Mouse (Mus musculus): ENCODE measurements around the gene Izumo1r.

Gene Izumo1r

DNA sequence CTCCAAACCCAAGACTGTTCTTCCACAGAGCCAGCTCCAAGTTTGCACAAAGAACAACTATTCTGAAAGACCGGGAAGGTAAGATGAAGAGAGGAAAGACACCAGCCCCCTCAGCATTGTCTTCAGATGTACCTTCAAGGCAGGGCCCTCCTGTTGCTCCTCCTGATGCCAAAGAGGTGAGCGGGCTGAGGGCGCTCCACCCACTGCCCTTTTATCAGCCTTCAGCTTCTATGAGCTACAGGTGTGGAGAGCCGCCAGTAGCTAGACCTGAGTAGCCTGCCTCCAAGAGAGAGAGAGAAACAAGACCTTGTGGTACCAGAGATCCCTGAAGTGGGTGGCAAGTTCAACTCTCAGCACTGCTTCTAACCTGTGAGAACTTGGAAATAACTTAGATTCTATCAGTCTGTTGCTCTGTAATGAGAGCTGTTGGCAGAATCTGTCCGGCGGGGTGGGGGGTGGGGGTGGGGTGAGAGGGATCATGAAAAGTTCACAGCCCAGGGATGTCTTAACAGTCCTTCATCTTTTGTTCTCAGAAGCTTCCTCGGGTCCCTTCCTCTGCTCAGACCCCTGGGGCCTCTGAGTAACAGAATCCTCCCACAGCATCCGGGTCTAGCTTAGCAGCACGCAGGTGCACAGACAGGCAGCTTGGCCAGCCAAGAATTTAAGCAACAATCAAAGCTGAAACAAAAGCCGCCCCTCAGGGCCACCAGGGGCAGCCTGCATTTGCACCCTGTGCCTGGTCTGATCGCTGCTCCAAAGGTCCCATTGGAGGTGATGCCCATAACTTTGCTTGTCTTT, at the start of gene Izumo1r:
Gene Izumo1r, minus strand, starts transcription at position 369 of the 798 bp plus-strand sequence.
- no peak for DNase-seq (ENCODE audit: extremely low spot score, low read depth, low spot score)

DNA sequence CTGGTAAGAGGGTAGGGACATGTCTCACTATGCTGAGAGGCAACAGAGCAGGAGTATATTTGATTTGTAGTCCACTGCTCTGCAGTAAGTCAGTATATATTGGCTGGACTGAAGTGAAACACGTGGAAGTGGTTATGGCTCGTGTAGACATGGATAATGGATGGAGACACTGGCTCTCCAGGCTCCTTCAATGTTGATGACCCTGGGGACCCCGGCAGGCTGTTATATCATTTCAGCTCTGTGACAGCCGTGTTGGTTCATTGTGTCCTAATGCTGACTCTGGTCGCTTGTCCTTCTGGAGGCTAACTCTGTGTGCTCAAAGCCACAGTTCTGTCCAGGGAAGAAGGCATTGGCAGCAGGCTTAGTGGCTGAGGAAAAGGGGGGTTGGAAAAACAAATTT, 47.3 kb upstream of the Izumo1r start:
- no peak for DNase-seq (ENCODE audit: extremely low spot score, low read depth, low spot score)

DNA sequence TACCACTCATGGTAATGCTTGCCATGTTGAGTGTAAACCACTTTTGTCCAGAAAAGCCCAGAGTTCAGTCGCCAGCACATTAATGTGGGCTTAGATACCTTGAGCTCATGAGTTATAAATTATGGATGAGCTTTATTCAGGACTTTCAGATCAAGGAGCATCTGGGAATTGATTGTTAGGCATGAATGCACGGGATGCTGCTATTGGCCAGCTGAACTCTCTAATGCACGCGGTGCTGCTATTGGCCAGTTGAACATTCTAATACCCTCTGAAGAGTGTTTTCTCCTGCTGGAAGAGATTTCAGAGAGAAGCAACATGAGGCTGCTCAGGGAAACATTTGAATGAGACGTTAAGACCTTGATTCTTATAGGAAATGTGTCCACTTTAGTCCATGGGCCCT, 45.1 kb upstream of the Izumo1r start:
- no peak for DNase-seq (ENCODE audit: extremely low spot score, low read depth, low spot score)

DNA sequence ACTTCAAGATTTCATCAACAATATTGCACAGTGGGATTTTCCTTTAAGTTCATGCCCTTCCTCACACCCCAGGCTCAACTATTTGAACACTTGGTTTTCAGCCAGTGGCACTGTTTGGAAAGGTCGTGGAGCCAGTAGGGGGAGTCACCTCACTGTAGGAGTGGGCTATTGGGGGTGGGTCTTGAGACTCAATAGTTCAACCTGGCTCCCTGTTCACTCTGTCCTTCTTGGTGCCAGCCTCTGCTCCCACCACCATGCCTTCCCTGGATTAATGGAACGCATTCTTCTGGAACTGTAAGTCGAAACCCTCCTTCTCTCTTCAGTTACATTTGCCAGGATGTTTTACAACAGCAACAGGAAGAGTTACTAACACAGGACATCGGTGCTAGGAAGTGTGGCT, 42.9 kb upstream of the Izumo1r start:
- DNase-seq (ENCODE audit: extremely low spot score, low read depth, low spot score), result no peak

DNA sequence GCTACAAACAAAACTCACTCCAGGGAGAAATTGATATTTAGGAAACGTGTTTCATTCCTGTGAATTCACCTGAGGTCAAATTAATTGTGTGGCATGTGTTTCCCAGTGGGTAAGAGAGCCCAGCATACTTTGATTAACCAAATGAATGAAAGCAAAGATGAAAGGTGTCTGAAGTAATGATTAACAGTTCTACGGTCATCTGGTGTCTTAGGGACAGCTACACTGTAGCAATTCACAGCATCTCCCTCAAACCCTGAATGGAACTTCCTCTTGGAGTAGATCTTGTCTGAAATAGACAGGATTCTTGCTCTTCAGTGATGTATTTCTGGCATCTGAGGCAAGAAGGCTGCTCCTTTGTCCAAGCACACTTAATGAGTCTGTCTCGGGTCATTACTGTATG, 42.2 kb upstream of the Izumo1r start:
- DNase-seq (ENCODE audit: extremely low spot score, low read depth, low spot score), result no peak

DNA sequence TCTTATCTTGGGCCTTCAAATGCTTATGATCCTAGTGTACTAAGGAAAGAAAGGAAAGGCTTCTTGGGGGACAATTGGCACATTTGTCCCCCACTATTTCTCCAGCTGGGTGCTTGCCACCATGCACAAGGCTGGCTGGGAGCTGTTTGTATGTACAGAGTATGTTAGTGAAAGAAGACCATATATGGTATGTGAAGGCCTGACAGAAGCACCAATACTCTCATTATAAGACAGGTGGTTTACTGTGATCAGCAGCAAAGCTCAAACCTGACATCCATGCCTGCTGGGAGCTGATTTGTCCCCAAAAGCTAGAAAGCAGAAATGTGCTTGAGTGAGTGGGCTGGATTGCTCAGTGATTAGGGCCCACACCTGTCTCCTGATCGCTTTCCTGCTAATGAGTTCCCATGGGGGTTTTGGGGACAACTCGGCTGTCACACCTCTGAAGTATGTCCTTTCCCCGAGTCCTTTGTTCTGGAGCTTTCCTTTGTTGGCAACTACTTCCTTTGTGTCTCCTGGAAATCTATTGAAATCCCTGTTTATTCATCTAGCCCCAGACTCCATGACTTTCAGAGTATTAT, 38.5 kb upstream of the Izumo1r start:
- DNase-seq (ENCODE audit: extremely low spot score, low read depth, low spot score), result no peak

DNA sequence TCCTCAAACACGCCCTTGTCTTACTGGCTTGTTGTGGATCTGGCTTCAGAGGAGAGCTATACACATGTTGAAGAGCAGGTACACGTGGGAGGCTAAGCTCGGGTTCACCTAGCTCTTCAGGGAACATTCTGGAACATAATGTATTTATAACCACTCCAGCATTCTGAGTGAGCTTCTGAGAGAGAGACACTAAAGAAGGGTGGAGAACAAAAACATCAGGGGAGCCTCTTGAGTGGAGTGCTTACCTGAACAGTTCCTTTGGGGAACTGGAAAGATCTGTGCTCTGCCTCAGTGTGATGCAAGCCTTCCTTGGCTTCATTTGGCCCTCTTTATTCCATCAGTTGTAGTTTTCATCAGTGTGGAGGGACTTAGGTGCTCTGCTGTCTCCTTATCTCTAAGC, 35.9 kb upstream of the Izumo1r start:
- DNase-seq (ENCODE audit: extremely low spot score, low read depth, low spot score), result no peak

DNA sequence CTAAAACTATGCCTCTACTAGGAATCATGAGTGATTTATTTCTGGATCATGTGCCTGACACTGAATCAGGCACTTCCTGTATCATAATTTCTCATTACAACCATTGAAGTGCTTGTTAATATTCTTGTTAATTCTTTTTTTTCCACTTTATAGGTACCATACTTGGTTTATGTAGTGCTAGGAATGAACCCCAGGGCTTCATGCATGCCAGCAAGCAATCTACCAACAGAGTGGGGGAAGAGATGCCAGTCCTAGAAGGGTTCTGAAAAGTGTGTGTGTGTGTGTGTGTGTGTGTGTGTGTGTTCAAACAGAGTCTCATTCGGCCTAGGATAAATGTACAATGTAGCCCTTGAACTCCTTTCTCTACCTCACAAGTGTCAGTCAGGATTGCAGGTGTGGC, 33.6 kb upstream of the Izumo1r start:
- no peak for DNase-seq (ENCODE audit: extremely low spot score, low read depth, low spot score)

DNA sequence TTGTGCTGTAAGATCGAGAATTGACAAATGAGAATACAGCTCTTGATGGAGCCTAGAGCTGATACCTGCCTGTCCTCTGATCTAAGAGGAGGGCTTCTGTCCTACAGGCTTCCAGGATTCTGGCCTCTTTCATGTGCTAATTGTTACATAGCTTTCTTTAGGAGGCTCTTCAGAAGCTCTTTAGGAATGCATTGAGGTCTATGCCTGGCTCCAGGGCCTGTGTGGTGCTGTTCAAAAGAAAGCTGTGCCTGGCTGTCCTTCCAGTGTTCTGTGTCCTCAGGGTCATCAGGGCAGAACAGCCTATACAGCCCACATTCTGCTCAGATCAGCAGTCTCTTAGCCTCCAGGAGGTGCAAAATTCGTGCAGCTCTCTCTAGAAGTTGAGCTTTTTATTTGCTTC, 31.1 kb upstream of the Izumo1r start:
- no peak for DNase-seq (ENCODE audit: extremely low spot score, low read depth, low spot score)

DNA sequence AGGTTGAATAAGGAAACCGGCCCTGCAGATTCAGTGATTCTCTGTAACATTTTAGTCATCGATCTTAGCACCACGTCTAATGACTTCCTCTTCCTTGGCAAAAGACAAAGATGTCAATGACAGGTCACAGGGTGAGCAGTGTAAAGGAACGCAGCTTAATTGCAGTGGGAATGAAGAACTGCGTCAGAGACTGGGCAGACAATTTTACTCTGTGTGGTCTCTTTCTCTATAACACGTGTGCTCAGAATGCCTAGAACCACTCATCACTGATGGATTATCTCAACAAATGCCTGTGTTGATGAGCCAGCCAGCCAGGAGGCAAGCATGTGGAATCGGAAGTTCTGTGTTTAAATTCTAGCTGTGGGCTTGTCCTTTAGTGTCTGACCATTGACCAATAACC, 28.2 kb upstream of the Izumo1r start:
- DNase-seq (ENCODE audit: extremely low spot score, low read depth, low spot score), result no peak

DNA sequence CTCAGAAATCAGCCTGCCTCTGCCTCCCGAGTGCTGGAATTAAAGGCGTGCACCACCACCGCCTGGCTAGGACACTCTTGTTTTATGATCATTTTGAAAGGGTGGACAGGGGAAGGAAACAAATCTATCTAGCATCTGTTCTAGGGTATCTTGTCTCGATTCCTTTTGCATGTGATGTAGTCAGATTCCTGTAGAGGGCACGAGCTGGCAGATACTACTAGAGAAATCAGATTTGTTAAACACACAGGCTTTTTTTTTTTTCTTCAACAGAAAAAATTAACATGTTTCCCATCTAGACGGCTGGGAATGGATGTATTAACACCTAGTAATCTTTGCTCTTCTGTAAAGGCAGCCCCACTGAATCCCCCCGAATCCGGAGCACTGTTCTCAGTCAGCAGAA, 27.5 kb upstream of the Izumo1r start:
- no peak for DNase-seq (ENCODE audit: extremely low spot score, low read depth, low spot score)

DNA sequence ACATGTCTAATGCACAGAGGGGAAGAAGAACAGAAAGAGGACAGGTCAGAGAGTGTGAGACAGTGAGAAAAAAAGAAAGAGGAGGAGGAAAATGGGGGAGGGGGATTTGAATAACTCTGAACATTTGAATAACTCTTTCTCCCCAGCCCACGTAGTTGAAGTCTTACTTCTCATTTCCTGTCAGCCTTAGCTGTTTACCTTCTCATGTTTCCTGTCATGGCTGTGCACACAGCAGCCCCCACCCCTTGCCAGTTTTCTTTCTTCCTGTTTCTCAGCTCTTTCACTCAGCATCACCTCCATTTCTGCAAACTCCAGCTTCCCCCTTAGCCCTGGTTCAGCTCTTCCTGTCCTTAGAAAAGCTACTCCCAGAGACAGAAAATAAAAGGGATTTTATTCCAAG, 22.8 kb upstream of the Izumo1r start:
- no peak for DNase-seq (ENCODE audit: extremely low spot score, low read depth, low spot score)

DNA sequence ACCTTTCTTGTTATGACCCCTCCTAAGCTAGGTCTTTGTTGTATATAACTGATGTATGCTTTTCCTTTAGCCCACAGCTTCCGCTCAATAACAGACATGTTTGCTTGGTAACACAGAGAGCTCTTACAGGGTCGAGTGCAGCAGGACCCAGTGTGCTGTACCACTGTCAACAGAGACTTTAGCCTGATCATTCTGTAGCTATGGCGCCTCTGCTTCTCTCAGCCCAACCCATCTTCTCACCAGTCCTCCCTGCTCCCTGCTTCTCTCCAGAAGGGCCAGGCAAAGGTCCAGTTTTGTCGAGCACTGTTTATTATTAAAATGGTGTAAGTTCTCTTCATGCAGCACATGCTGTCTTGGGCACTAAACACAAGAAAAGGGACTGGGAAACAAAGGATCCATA, 19.9 kb upstream of the Izumo1r start:
- DNase-seq (ENCODE audit: extremely low spot score, low read depth, low spot score), result no peak

DNA sequence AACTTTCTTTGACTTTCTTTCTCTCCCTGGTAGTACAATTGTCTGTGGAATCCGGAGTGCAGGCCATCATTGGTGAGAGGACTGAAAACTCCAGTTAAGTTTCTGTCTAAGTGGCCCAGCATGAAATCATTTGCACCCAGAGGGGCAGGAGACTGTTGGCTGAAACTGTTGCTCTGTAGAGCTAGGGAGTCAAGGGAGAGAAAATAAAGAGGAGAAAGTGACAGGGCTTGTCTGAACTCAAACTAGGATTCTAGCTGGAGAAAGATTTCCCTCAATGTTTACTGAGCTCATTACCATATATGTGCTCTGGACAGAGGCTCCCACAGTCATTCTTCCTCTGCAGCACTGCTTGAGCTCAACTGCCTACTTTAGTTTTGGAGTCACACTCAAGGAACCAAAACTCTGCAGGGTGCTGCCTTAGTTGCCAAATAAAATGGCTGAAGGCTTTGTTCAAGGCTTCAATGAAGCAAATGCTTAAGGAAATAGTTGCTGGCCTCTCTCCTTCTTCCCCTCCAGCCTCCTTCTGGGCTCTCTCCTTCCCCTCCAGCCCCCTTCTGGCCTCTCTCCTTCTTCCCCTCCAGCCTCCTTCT, 18.3 kb upstream of the Izumo1r start:
- DNase-seq (ENCODE audit: extremely low spot score, low read depth, low spot score), result no peak

DNA sequence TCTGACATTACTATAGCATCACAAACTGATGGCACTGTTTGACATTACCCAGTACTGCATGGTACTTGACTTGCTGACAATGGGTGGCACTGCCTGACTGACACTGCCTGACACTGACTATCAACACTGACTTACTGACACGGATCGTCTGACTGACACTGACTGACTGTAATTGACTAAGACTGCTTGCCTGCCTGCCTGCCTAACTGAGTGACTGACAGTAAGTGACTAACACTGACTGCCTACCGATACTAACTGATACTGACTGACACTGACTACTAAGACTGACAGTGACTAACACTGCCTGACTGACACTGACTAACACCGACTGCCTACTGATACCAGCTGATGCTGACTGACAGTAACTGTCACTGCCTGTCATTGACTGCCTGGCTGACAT, 17.5 kb upstream of the Izumo1r start:
- no peak for DNase-seq (ENCODE audit: extremely low spot score, low read depth, low spot score)

DNA sequence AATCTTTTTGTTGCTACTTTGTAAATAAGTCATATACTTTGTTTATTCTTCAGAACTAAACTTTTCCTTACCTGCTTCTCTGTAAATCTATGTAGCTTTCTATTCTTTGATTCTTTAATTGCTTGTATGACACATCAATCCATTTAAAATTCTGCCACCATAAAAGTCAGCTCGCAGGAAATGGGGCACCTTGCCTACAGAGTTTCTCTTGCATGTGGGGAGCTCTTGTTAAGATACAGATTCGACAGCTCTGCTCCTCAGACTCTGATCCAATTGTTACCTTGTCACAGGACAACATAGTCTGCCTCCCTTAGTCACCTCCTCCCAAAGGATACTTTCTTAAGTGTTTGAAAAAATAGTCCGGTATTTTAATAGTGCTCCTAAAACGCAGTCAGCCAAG, 16.9 kb upstream of the Izumo1r start:
- no peak for DNase-seq (ENCODE audit: extremely low spot score, low read depth, low spot score)

DNA sequence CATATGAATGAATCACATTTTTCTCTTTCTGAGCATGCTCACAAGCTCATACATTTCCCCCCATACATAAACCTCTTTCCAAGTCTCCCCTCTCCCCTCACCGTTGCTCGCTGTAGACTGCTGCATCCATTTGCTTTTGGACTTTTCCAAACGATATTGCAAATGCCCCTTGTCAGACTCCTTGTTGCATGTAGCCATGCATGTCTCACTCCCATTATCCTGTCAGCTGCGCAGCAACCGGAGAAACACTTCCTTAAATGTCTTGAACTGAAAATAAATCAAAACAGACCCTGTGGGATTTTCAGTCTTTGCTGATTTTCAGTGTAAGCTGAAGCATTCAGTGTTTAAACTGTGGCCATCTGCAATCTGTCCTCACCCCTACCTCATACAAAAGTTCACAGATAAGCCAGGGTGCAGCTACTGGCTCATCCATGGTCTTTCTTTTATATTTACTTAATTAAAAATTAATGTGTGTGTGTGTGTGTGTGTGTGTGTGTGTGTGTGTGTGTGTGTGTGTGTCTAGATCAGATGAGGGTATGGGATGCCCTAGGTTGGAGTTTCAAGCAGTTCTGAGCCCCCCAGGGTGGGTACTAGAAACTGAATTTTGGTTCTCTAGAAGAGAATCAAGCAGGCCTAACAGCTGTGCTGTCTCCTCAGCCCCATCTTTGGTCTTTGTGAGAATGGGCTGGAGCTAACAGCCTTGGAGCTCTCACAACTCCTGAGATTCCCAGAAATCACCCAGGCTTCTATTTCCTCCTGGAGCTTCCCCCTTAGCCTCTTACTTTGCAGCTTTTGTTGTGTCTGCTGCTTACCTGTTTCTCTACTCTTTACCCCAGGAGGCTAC, 15.3 kb upstream of the Izumo1r start:
- DNase-seq (ENCODE audit: extremely low spot score, low read depth, low spot score), result no peak

DNA sequence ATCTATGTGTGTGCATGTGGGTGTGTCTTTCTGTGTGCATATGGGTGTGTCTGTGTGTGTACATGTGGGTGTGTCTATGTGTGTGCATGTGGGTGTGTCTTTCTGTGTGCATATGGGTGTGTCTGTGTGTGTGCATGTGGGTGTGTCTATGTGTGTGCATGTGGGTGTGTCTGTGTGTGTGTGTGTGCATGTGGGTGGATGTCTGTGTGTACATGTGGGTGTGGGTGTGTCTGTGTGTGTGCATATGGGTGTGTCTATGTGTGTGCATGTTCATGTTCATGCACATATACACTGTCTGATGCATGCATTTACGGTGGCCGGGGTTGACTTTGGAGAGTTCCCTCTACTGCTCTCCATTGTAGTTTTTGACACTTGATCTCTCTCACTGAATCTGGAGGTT, 13.9 kb upstream of the Izumo1r start:
- DNase-seq (ENCODE audit: extremely low spot score, low read depth, low spot score), result no peak

DNA sequence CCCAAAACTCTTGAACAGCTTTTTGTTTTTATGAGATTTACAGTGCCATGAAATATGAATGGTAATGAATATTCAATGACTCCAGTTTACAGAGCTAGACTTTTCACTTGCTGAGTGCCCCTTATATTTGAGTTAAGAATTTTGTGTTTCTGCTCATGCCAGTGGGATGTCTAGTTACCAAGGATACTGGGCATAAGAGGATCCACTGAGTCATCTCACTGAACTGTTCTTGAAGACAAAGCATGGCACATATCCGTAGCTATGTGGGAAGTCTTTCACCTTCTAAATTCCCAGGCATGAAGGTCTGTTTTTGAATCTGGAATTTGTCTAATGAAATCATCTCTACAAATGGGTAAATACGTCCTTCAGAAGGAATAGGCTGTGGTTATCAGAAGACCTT, 8.3 kb upstream of the Izumo1r start:
- DNase-seq (ENCODE audit: extremely low spot score, low read depth, low spot score), result no peak

DNA sequence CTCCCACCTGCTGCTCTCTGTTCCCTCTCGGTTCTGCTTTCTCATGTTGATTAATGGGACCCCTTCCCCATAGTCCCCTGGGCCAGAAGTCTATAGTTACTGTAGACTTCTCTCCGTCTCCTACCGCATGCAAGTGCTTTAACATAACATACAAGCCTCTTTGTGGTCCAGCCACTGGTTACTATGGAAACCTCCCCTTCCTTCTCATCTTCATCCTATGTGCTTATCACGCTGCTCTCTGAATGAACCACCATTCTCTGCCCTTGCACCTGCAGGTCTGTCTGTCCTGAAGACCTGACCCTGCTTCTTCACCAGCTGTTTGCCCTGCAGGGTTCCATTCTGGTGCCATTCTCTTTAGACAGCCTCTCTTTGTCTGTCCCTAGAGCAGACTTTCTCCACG, 6.2 kb upstream of the Izumo1r start:
- DNase-seq (ENCODE audit: extremely low spot score, low read depth, low spot score), result no peak

DNA sequence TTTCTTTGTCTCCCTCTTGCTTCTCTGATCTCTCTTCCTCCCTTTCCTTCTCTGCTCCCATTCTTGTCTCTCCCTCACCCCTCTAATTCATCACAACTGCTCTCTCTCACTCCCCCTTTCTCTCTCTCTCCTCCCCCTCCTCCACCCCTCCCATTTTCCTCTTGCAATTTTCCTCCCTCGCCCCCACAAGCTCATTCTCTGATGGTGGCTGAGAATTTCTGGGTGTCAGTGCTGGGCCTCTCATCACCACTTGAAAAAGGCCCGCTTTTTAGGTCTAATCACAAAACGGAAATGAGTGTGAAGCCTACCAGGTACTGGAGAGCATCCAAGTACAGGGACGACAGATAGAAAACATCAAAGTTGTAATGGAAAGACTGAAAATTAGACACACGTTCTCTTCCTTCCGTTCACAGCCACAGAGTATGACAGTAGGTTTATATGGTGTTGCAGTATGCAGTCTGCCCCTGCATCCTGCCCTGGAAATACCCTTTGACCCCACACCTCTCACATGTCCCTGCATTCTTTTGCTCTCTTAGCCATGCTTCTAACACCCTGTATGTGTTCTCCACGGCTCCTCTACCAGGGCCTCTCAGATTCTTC, 4.2 kb upstream of the Izumo1r start:
- DNase-seq (ENCODE audit: extremely low spot score, low read depth, low spot score), result no peak
